Mouse (Mus musculus): ENCODE results near the gene Telo2.

Gene Telo2

GRCm38 (mm10) chr17:25101338-25101737, 14.4 kb downstream of the Telo2 start:
- DNase-seq (ENCODE audit: low read depth) = no peak

GRCm38 (mm10) chr17:25100052-25100451, 15.7 kb downstream of the Telo2 start:
- no peak for DNase-seq (ENCODE audit: low read depth)

DNA sequence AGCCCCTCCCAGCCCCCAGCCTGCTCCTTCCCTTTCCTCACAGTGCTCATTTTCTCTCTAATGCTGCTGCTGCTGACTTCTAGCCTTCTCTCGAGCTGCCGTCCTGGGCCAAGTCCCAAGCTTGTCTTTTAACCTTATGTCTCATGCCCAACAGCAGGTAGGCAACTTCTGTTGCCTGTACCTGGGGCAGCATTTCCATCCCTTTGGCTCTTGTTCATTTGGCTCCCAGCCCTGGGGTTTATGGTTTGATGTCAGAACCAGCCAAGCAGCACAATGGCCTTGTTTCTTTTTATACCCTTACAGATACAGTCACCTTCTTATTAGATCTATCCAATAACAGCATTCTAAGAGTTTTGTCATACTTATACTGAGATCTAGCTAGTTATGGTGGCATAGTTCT, 19.5 kb downstream of the Telo2 start:
- DNase-seq (ENCODE audit: low read depth) = no peak

GRCm38 (mm10) chr17:25090450-25090849, 25.3 kb downstream of the Telo2 start:
- DNase-seq (ENCODE audit: low read depth) = no peak

DNA sequence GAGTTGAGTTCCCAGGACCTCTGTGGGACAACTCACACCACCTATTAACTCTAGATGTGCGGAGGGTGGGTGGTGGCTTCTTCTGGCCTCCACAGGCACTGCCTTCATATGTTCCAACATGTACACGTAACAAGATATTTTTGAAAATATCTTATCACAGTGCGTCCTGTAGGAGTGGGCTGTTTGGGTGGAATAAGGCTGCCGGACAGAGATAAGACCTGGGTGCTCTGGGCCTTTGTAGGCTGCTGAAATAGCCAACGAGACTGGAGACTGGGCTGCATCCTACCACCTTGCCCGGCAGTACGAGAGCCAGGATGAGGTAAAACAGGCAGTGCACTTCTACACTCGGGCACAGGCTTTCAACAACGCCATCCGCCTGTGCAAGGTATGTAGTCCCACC, 26.6 kb downstream of the Telo2 start:
- no peak for DNase-seq (ENCODE audit: low read depth)

- DNase-seq (ENCODE audit: low read depth) = no peak
These were observed 29.0 kb downstream of the Telo2 start for GRCm38 (mm10) chr17:25086724-25087123.

- DNase-seq (ENCODE audit: low read depth) = no peak
These were observed 30.9 kb downstream of the Telo2 start for GRCm38 (mm10) chr17:25084835-25085385.

- DNase-seq (ENCODE audit: low read depth) = peak; percentile 95
These were observed 32.3 kb downstream of the Telo2 start, which contains the start of gene Tmem204 for GRCm38 (mm10) chr17:25083444-25083931. Gene Tmem204 (minus strand): TSS chr17:25083591.

- DNase-seq (ENCODE audit: low read depth) = no peak
These were observed 32.9 kb downstream of the Telo2 start for GRCm38 (mm10) chr17:25082887-25083286.

GRCm38 (mm10) chr17:25082081-25082847, 33.5 kb downstream of the Telo2 start:
- DNase-seq (ENCODE audit: low read depth) = peak; percentile 60

DNA sequence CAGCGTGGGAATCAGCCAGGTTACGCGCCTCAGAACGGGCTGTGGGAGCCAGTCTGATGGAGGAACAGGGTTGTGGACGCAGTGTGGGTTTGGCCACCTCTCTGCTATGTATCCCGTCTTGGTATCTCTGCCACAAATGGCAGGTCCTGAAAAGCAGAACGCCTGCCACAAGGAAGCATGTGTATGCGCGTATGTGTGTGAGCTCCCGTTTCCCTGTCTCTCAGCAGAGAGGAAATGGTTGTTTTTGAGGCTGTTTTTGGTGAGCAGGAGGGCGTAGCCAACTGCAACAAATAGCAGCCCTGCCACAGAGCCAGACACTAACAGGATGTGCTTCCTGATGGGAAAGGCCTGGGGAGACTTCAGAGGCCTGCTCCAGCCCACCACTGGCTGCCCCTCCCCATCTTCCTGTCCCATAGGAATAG, 34.8 kb downstream of the Telo2 start:
- peak; percentile 78 for DNase-seq (ENCODE audit: low read depth)

- DNase-seq (ENCODE audit: low read depth) = no peak
These were observed 35.6 kb downstream of the Telo2 start for GRCm38 (mm10) chr17:25080210-25080609.

DNA sequence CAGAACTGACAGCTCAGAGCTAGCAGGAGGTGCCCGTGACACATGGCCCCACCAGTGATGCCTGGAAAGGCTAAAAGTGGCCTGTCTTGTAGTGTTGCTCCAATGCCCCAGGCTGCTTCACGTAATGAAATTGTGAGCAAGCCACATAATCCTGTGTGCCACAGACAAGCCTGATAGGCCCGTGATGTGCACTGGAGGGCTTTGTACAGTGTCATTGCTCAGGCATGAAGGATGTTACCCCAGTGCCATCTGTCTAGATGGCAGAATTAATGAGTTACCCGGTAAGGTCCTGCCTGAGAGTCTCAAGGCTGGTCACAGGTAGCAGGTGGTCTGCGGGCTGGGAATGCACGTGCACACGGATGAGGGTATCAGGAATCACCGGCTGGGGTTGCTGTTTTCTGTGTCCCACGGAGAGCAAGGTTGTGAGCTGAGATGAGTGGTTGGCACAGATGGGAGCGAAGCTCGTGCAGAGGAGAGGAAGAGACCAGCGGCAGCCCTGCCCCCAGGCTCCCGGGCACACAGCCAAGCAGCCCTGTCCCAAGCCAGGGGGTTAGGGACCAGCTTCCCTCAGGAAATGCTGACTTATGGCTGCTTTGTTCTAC, 37.9 kb downstream of the Telo2 start:
- DNase-seq (ENCODE audit: low read depth) = no peak

DNA sequence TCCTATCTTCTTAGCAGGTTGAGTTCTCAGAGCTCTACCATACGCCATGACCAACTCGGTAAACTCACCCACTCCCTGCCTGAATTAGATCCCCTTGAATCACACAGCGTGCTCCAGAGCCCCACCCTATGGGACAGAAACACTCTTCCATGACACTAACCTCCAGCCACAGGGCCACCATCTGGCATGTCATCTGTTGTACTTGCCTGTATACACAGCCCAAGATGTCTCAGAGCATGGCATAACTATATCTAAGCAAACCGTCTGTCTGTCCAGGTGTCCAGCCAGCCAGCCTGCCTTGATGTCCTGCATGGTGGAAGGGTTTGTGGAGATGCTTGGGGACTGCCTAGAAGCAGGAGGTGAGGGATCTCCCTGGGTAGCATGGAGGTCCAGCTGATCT, 38.9 kb downstream of the Telo2 start:
- no peak for DNase-seq (ENCODE audit: low read depth)

DNA sequence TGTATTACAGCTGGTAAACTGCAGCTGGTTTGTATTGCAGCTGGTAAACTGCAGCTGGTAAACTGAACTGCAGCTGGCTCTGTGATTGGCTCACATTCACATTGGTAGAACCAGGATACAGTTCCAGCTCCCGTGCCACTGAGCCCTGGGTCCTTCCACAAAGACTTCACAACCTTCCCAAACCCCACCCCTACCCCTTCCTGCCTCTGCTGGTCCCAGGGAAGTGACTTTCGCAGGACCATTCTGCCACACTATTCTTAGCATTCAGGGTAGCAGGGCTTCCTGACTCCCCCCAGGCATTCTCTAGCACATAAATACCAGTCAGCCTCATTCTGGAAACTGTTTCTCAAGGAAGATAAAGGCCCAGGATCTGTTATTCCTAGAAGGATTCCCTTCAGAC, 47.1 kb downstream of the Telo2 start:
- no peak for DNase-seq (ENCODE audit: low read depth)

GRCm38 (mm10) chr17:25067442-25067851, 48.3 kb downstream of the Telo2 start:
- DNase-seq (ENCODE audit: low read depth) = no peak

DNA sequence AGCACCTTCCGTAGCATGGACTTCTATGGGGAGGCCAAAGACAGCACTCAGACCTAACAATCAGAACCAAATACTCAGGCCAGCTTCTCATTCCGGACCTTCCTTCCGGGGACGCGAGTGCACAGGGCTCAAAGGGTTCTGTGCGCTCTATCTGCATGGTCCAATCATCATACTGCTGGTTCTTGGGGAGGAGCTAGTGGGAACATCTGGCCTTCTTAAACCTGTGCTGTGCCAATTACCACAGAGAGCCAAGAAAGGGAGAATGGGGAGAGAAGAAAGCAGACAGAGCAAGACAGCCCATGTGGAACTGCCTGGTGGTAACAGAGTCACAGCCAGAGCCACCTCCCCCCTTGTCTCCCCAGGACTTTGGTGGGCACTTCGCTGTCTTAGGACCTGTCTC, 49.2 kb downstream of the Telo2 start:
- no peak for DNase-seq (ENCODE audit: low read depth)

- no peak for DNase-seq (ENCODE audit: low read depth)
These were observed 50.6 kb downstream of the Telo2 start for GRCm38 (mm10) chr17:25065189-25065588.

- DNase-seq (ENCODE audit: low read depth) = no peak
These were observed 51.4 kb downstream of the Telo2 start for GRCm38 (mm10) chr17:25064351-25064750.

DNA sequence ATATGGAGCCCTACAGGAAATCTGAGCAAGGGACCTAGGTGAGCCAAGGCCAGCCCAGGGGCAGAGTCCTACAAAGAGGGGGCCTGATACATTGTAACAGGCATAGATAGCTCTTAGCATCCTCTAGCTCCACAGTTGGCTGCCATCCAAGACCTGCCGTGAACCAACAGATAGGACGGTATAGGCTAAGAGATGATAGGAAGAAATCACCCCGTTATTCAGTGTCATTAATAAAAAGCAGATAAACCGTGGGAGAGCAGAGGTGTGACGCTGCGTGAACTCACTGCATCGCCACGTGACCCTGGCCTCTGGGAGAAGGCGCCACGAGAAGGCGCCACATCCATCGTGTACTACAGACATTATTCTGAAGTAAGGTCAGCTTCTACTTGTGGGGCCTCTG, 51.9 kb downstream of the Telo2 start:
- no peak for DNase-seq (ENCODE audit: low read depth)

DNA sequence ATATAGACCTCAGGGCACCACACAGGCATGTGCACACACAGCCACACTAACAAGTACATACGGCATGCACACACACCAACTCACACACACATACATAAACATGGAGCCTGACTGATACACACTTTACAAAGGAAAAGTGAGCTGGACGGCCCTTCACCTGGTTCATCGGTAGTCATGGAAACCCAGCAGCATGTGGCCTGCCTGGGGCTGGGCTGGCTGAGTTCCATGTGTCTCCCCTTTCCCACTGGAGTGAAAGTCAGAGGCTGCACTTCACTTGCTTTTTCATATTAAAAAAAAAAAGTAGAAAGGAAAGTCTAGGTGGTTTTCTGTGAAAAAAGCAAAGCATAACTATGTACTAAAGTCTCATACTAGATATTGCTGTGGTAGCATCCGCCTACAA, 52.5 kb downstream of the Telo2 start:
- no peak for DNase-seq (ENCODE audit: low read depth)

DNA sequence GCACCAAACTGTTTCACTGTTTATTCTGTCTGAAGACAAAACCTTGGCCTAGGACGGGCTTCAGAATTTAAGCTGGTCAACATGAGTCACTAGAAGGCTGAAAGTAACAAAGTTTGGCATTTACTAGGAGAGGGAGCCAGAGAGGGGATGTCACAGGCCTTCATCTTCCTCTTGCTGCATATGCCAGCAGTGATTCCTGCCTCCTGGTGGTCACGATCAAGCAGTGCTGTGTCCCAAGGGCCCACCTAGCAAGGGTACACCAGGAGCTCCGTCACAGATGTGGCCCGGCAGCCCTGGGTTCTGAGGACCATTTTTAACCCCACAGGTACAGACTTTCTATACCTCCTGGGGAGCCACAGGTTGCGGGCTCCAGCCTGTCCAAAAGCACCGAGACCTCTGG, 58.7 kb downstream of the Telo2 start:
- DNase-seq (ENCODE audit: low read depth) = no peak

DNA sequence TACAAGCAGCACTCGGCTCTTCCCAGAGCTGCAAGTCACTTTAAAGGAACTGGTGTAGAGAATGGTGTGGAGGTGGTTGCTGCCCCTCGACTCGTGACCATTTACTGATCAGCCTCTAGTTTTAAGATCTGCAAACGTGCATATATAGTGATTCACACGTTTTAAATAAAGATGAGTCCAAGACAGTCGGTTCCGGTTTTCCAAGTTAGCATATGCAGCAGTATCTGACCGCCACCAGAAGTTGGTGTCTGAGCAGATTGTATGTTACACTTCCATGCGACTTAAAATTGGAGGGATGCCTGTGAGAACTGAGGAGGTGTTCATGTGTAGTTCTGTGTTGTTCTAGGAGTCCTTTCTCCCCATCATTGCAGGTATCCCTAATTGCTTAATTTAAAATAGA, 62.5 kb downstream of the Telo2 start:
- DNase-seq (ENCODE audit: low read depth) = no peak
